Mouse (Mus musculus) hindbrain, embryonic 14.5 days (tissue): ENCODE data around the gene Prps2. TPM values are rescaled to one million over a fixed set of nuclear protein-coding genes. Genes with fewer than 3 reads are reported as not detected.
A peak's percentile ranks its signal among the peaks of the same experiment; 100 is the strongest.
"Not testable (repeated sequence)": the region's sequence is repeated elsewhere in the genome, so short reads cannot be mapped to it uniquely, and the experiment has no call there.

Experiments used
- ATAC-seq: fragments of 200-750 bp; cut with Nextera tagmentation; 2 replicates; pipeline ENCODE4 v1.8.0; 2017; ENCODE audit warnings: moderate number of reproducible peaks, mild to moderate bottlenecking, moderate TSS enrichment, moderate library complexity; ENCODE audit not compliant: low FRiP score
- DNase-seq: peaks from one replicate; pipeline ENCODE4 v3.0.0-alpha.2; 2015; ENCODE audit warnings: low spot score
- H3K27ac ChIP-seq: fragments of 300-500 bp; sonication (generic); 2 replicates; pipeline ENCODE4 v1.5.1; 2014; ENCODE audit warnings: mild to moderate bottlenecking, moderate library complexity
- H3K27me3 ChIP-seq: fragments of 300-500 bp; sonication (generic); 2 replicates; pipeline ENCODE4 v1.6.1; 2014; ENCODE audit warnings: mild to moderate bottlenecking, low read length, mixed read lengths; ENCODE audit not compliant: control insufficient read depth, insufficient read depth
- H3K36me3 ChIP-seq: fragments of 300-500 bp; sonication (generic); replicated peaks from 2 replicates; pipeline ENCODE4 v1.6.1; 2014; ENCODE audit not compliant: control insufficient read depth, insufficient read depth
- H3K4me1 ChIP-seq: fragments of 300-500 bp; sonication (generic); replicated peaks from 2 replicates; pipeline ENCODE4 v1.6.1; 2014; ENCODE audit warnings: antibody characterized with exemption, low read length, mixed read lengths; ENCODE audit not compliant: control insufficient read depth, insufficient read depth
- H3K4me2 ChIP-seq: fragments of 300-500 bp; sonication (generic); replicated peaks from 2 replicates; pipeline ENCODE4 v1.6.1; 2014; ENCODE audit warnings: mild to moderate bottlenecking, moderate library complexity
- H3K4me3 ChIP-seq: fragments of 300-500 bp; sonication (generic); replicated peaks from 2 replicates; pipeline ENCODE4 v1.5.1; 2014; ENCODE audit warnings: mild to moderate bottlenecking, low read length
- H3K9ac ChIP-seq: fragments of 300-500 bp; sonication (generic); 2 replicates; pipeline ENCODE4 v1.6.1; 2014
- H3K9me3 ChIP-seq: fragments of 300-500 bp; sonication (generic); 2 replicates; pipeline ENCODE4 v1.6.1; 2016; ENCODE audit warnings: low read length; ENCODE audit not compliant: control insufficient read depth
- WGBS: fragments of 180-500 bp; shearing (Covaris S2); extraction: QIAGEN DNeasy Blood & Tissue Kit; methylation state at CpG from one replicate; pipeline ENCODE4 v1.1.7; 2014; 5-methylcytosine and 5-hydroxymethylcytosine counted together
- polyA plus RNA-seq: library from polyadenylated mRNA; unstranded; fragments of >200 nt; fragmentation: Nextera tagmentation; extraction: Ambion mirVana; gene quantifications from 2 replicates; pipeline ENCODE4 v1.2.1, GENCODE M21; 2014

Prps2 gene
- 14.7 and 20.6 TPM in 2 replicates for polyA plus RNA-seq

- Histone ChIP-seq H3K27ac (no peak within 1 kb of the TSS), H3K36me3 (no peaks in the 10 kb centered on the region), H3K9ac (peak within 1 kb of the TSS; percentile 61), H3K4me2 (peak within 1 kb of the TSS; percentile 71), H3K4me3 (peak within 1 kb of the TSS; percentile 52), H3K4me1 (no peaks in the 10 kb centered on the region), H3K9me3 (no peaks in the 10 kb centered on the region), H3K27me3 (peaks cover 25% of the 10 kb centered on the region)
- DNase-seq (peak; percentile 29), ATAC-seq (peak; percentile 93)
- 26% methylated on average over 44 of the region's 47 CpGs for WGBS
These were observed at the start of gene Prps2 for GRCm38 (mm10) chrX:167382047-167382853. Gene Prps2, minus strand, starts transcription at chrX:167382749.

GRCm38 (mm10) chrX:167417654-167418053 is 35.1 kb upstream of the Prps2 start:
- H3K36me3 ChIP-seq: no peaks in the 10 kb centered on the region

GRCm38 (mm10) chrX:167394940-167395339 is 12.4 kb upstream of the Prps2 start:
- no peak overlapping the region for H3K27ac ChIP-seq
- ATAC-seq (no peak), DNase-seq (no peak)
- H3K36me3 ChIP-seq: no peaks in the 10 kb centered on the region
- H3K27me3 ChIP-seq: peaks cover 24% of the 10 kb centered on the region
- no peaks in the 10 kb centered on the region for H3K4me1 ChIP-seq
- 51% methylated on average over 3 of the region's 3 CpGs for WGBS
- no peak overlapping the region for H3K4me2 ChIP-seq
- H3K9ac ChIP-seq: no peak overlapping the region
- H3K4me3 ChIP-seq: no peak overlapping the region
- no peaks in the 10 kb centered on the region for H3K9me3 ChIP-seq

More at GRCm38 (mm10) chrX:167417654-167418053, 35.1 kb upstream of the Prps2 start:
- DNase-seq: no peak
- no peak overlapping the region for H3K9ac ChIP-seq
- no peak for ATAC-seq
- H3K4me3 ChIP-seq: no peak overlapping the region
- H3K27ac ChIP-seq: no peak overlapping the region
- no peaks in the 10 kb centered on the region for H3K9me3 ChIP-seq
- H3K27me3 ChIP-seq: peaks cover 3% of the 10 kb centered on the region; the same call in 1 of the 2 replicates
- no peaks in the 10 kb centered on the region for H3K4me1 ChIP-seq
- H3K4me2 ChIP-seq: no peak overlapping the region
- WGBS: 86% methylated on average over 1 of the region's 1 CpGs

GRCm38 (mm10) chrX:167386647-167387046 is 4.1 kb upstream of the Prps2 start:
- Histone ChIP-seq H3K4me1 (no peaks in the 10 kb centered on the region), H3K4me2 (no peak overlapping the region), H3K9me3 (no peaks in the 10 kb centered on the region), H3K4me3 (no peak overlapping the region), H3K36me3 (no peaks in the 10 kb centered on the region), H3K27me3 (peaks cover 4% of the 10 kb centered on the region), H3K9ac (no peak overlapping the region), H3K27ac (no peak overlapping the region)
- ATAC-seq: no peak
- DNase-seq: no peak
- 43% methylated on average over 1 of the region's 1 CpGs for WGBS

- Histone ChIP-seq H3K4me1 (no peaks in the 10 kb centered on the region), H3K27me3 (peaks cover 25% of the 10 kb centered on the region), H3K9ac (peak overlapping the region; percentile 61), H3K27ac (no peak overlapping the region), H3K9me3 (no peaks in the 10 kb centered on the region), H3K4me2 (peak overlapping the region; percentile 71), H3K4me3 (peak overlapping the region; percentile 52), H3K36me3 (no peaks in the 10 kb centered on the region)
- 39% methylated on average over 7 of the region's 7 CpGs for WGBS
- no peak for DNase-seq
- peak; percentile 44; the same call in 1 of the 2 replicates for ATAC-seq
These were observed 271 bp upstream of the Prps2 start for GRCm38 (mm10) chrX:167382854-167383186.

GRCm38 (mm10) chrX:167381583-167382046 is 934 bp downstream of the Prps2 start:
- ATAC-seq: no peak
- Histone ChIP-seq H3K36me3 (no peaks in the 10 kb centered on the region), H3K9ac (peak overlapping the region; percentile 61), H3K4me1 (no peaks in the 10 kb centered on the region), H3K9me3 (no peaks in the 10 kb centered on the region), H3K4me2 (peak overlapping the region; percentile 71), H3K27me3 (peaks cover 25% of the 10 kb centered on the region), H3K4me3 (peak overlapping the region; percentile 52), H3K27ac (no peak overlapping the region)
- no peak for DNase-seq
- 21% methylated on average over 18 of the region's 18 CpGs for WGBS

GRCm38 (mm10) chrX:167380073-167380472 is 2.5 kb downstream of the Prps2 start:
- Histone ChIP-seq H3K9me3 (no peaks in the 10 kb centered on the region), H3K4me1 (no peaks in the 10 kb centered on the region), H3K9ac (no peak overlapping the region), H3K4me3 (no peak overlapping the region), H3K27me3 (peaks cover 25% of the 10 kb centered on the region), H3K36me3 (no peaks in the 10 kb centered on the region), H3K27ac (no peak overlapping the region), H3K4me2 (no peak overlapping the region)
- DNase-seq (no peak), ATAC-seq (no peak)
- 58% methylated on average over 4 of the region's 4 CpGs for WGBS

GRCm38 (mm10) chrX:167361231-167361630 is 21.3 kb downstream of the Prps2 start:
- not testable (repeated sequence) for H3K27me3 ChIP-seq, H3K9ac ChIP-seq, H3K36me3 ChIP-seq, DNase-seq, H3K9me3 ChIP-seq, H3K4me2 ChIP-seq, H3K4me3 ChIP-seq, H3K4me1 ChIP-seq, H3K27ac ChIP-seq, ATAC-seq
- WGBS: 92% methylated on average over 3 of the region's 3 CpGs

- H3K4me2 ChIP-seq: no peak overlapping the region
- ATAC-seq (no peak), DNase-seq (no peak)
- WGBS: 92% methylated on average over 7 of the region's 7 CpGs
- no peak overlapping the region for H3K4me3 ChIP-seq
- H3K36me3 ChIP-seq: no peaks in the 10 kb centered on the region
- no peak overlapping the region for H3K27ac ChIP-seq
- H3K27me3 ChIP-seq: peaks cover 4% of the 10 kb centered on the region; the same call in 1 of the 2 replicates
- H3K4me1 ChIP-seq: no peaks in the 10 kb centered on the region
- no peaks in the 10 kb centered on the region for H3K9me3 ChIP-seq
- H3K9ac ChIP-seq: no peak overlapping the region
These were observed 22.8 kb downstream of the Prps2 start for GRCm38 (mm10) chrX:167359704-167360103.
